Mouse (Mus musculus) limb, embryonic 15.5 days (tissue): ENCODE data around the gene Phf1. TPM values are rescaled to one million over a fixed set of nuclear protein-coding genes. Genes with fewer than 3 reads are reported as not detected.

Source experiments
- ATAC-seq: fragments of 200-750 bp; cut with Nextera tagmentation; 2 replicates; pipeline ENCODE4 v1.8.0; 2017; ENCODE audit warnings: low read depth, moderate TSS enrichment; ENCODE audit not compliant: insufficient number of reproducible peaks, low FRiP score, low TSS enrichment
- H3K27ac ChIP-seq: fragments of 300-500 bp; sonication (generic); 2 replicates; pipeline ENCODE4 v1.5.1; 2015; ENCODE audit warnings: moderate library complexity, mild to moderate bottlenecking, inconsistent platforms
- H3K27me3 ChIP-seq: fragments of 300-500 bp; sonication (generic); 2 replicates; pipeline ENCODE4 v1.6.1; 2015; ENCODE audit warnings: inconsistent platforms
- H3K36me3 ChIP-seq: fragments of 300-500 bp; sonication (generic); 2 replicates; pipeline ENCODE4 v1.6.1; 2015; ENCODE audit warnings: inconsistent platforms
- H3K4me1 ChIP-seq: fragments of 300-500 bp; sonication (generic); 2 replicates; pipeline ENCODE4 v1.6.1; 2015; ENCODE audit warnings: inconsistent platforms
- H3K4me2 ChIP-seq: fragments of 300-500 bp; sonication (generic); 2 replicates; pipeline ENCODE4 v1.6.1; 2015; ENCODE audit warnings: mild to moderate bottlenecking, inconsistent platforms
- H3K4me3 ChIP-seq: fragments of 300-500 bp; sonication (generic); 2 replicates; pipeline ENCODE4 v1.5.1; 2015; ENCODE audit warnings: mild to moderate bottlenecking, inconsistent platforms
- H3K9ac ChIP-seq: fragments of 300-500 bp; sonication (generic); 2 replicates; pipeline ENCODE4 v1.6.1; 2015; ENCODE audit warnings: inconsistent platforms
- H3K9me3 ChIP-seq: fragments of 300-500 bp; sonication (generic); 2 replicates; pipeline ENCODE4 v1.6.1; 2016; ENCODE audit warnings: inconsistent platforms
- WGBS: fragments of 180-500 bp; shearing (Covaris S2); methylation state at CpG from one replicate; pipeline ENCODE4 v1.1.7; 2015; 5-methylcytosine and 5-hydroxymethylcytosine counted together
- polyA plus RNA-seq: library from polyadenylated mRNA; unstranded; fragments of >200 nt; fragmentation: Nextera tagmentation; extraction: Ambion mirVana; gene quantifications from 2 replicates; pipeline ENCODE4 v1.2.1, GENCODE M21; 2015

The Phf1 gene
- polyA plus RNA-seq = 11.4 and 13.0 TPM in 2 replicates

GRCm38 (mm10) chr17:26932839-26933398, at the start of gene Phf1:
TSS of gene Phf1 (plus strand) at chr17:26933052.
- H3K4me3 ChIP-seq = peak within 1 kb of the TSS; percentile 64
- no peaks in the 10 kb centered on the region for H3K9me3 ChIP-seq
- H3K27ac ChIP-seq = peak within 1 kb of the TSS; percentile 95
- peak within 1 kb of the TSS; percentile 89 for H3K4me2 ChIP-seq
- under 1% methylated on average over 31 of the region's 43 CpGs for WGBS
- peaks cover 32% of the 10 kb centered on the region for H3K4me1 ChIP-seq
- H3K9ac ChIP-seq = peak within 1 kb of the TSS; percentile 62
- ATAC-seq = peak; percentile 85
- H3K36me3 ChIP-seq = peaks cover 45% of the 10 kb centered on the region
- no peaks in the 10 kb centered on the region for H3K27me3 ChIP-seq

GRCm38 (mm10) chr17:26883585-26883984, 49.3 kb upstream of the Phf1 start:
- peaks cover 5% of the 10 kb centered on the region; the same call in 1 of the 2 replicates for H3K27me3 ChIP-seq
- H3K4me2 ChIP-seq = no peak overlapping the region
- no peaks in the 10 kb centered on the region for H3K36me3 ChIP-seq
- no peak overlapping the region for H3K4me3 ChIP-seq
- no peak for ATAC-seq
- no peak overlapping the region for H3K27ac ChIP-seq
- peaks cover 23% of the 10 kb centered on the region for H3K4me1 ChIP-seq
- WGBS = 76% methylated on average over 6 of the region's 6 CpGs
- no peaks in the 10 kb centered on the region for H3K9me3 ChIP-seq
- no peak overlapping the region for H3K9ac ChIP-seq

- peak overlapping the region; percentile 74 for H3K4me2 ChIP-seq
- peak overlapping the region; percentile 45 for H3K4me3 ChIP-seq
- WGBS = 20% methylated on average over 25 of the region's 25 CpGs
- H3K27me3 ChIP-seq = peaks cover 5% of the 10 kb centered on the region; the same call in 1 of the 2 replicates
- ATAC-seq = no peak
- H3K4me1 ChIP-seq = peaks cover 23% of the 10 kb centered on the region
- H3K9me3 ChIP-seq = no peaks in the 10 kb centered on the region
- H3K36me3 ChIP-seq = no peaks in the 10 kb centered on the region
- 0 out of 2 replicates have a peak overlapping the region, but pooled peaks have one; percentile 18 for H3K9ac ChIP-seq
- no peak overlapping the region for H3K27ac ChIP-seq
Measured at GRCm38 (mm10) chr17:26884995-26885926, 47.6 kb upstream of the Phf1 start.

- Histone ChIP-seq H3K9ac (no peak overlapping the region), H3K27ac (no peak overlapping the region), H3K9me3 (no peaks in the 10 kb centered on the region), H3K4me1 (peaks cover 23% of the 10 kb centered on the region), H3K27me3 (peaks cover 5% of the 10 kb centered on the region; the same call in 1 of the 2 replicates), H3K4me2 (peak overlapping the region; percentile 74), H3K4me3 (peak overlapping the region; percentile 45), H3K36me3 (no peaks in the 10 kb centered on the region)
- WGBS = 10% methylated on average over 30 of the region's 30 CpGs
- ATAC-seq = peak; percentile 82
Measured at GRCm38 (mm10) chr17:26886047-26886749, 46.7 kb upstream of the Phf1 start.

GRCm38 (mm10) chr17:26887926-26888325, 44.9 kb upstream of the Phf1 start:
- WGBS = 22% methylated on average over 3 of the region's 3 CpGs
- Histone ChIP-seq H3K9me3 (no peaks in the 10 kb centered on the region), H3K27me3 (peaks cover 5% of the 10 kb centered on the region; the same call in 1 of the 2 replicates), H3K27ac (no peak overlapping the region), H3K4me1 (peaks cover 30% of the 10 kb centered on the region), H3K4me2 (no peak overlapping the region), H3K36me3 (no peaks in the 10 kb centered on the region), H3K9ac (no peak overlapping the region), H3K4me3 (no peak overlapping the region)
- ATAC-seq = no peak

- Histone ChIP-seq H3K36me3 (no peaks in the 10 kb centered on the region), H3K4me2 (no peak overlapping the region; the same call in 1 of the 2 replicates), H3K9me3 (no peaks in the 10 kb centered on the region), H3K4me1 (peaks cover 28% of the 10 kb centered on the region), H3K9ac (no peak overlapping the region), H3K27me3 (no peaks in the 10 kb centered on the region), H3K27ac (peak overlapping the region; percentile 71), H3K4me3 (no peak overlapping the region)
- 45% methylated on average over 16 of the region's 16 CpGs for WGBS
- no peak for ATAC-seq
Measured at GRCm38 (mm10) chr17:26892635-26893375, 40.0 kb upstream of the Phf1 start.

GRCm38 (mm10) chr17:26893492-26893891, 39.4 kb upstream of the Phf1 start:
- Histone ChIP-seq H3K27ac (peak overlapping the region; percentile 71), H3K9ac (no peak overlapping the region)
- WGBS = 47% methylated on average over 6 of the region's 6 CpGs

GRCm38 (mm10) chr17:26894342-26894741, 38.5 kb upstream of the Phf1 start:
- no peak overlapping the region for H3K4me2 ChIP-seq
- 62% methylated on average over 6 of the region's 6 CpGs for WGBS
- peaks cover 25% of the 10 kb centered on the region for H3K4me1 ChIP-seq
- H3K27ac ChIP-seq = no peak overlapping the region
- no peak for ATAC-seq
- no peaks in the 10 kb centered on the region for H3K9me3 ChIP-seq
- no peaks in the 10 kb centered on the region for H3K27me3 ChIP-seq
- H3K9ac ChIP-seq = no peak overlapping the region
- H3K36me3 ChIP-seq = no peaks in the 10 kb centered on the region
- no peak overlapping the region for H3K4me3 ChIP-seq

More at GRCm38 (mm10) chr17:26893492-26893891, 39.4 kb upstream of the Phf1 start:
- Histone ChIP-seq H3K9me3 (no peaks in the 10 kb centered on the region), H3K27me3 (no peaks in the 10 kb centered on the region), H3K4me1 (peaks cover 25% of the 10 kb centered on the region), H3K4me2 (no peak overlapping the region), H3K36me3 (no peaks in the 10 kb centered on the region), H3K4me3 (no peak overlapping the region)
- ATAC-seq = no peak

- no peak overlapping the region for H3K27ac ChIP-seq
- no peaks in the 10 kb centered on the region for H3K9me3 ChIP-seq
- H3K4me1 ChIP-seq = peaks cover 25% of the 10 kb centered on the region
- no peaks in the 10 kb centered on the region for H3K27me3 ChIP-seq
- H3K4me3 ChIP-seq = no peak overlapping the region
- no peaks in the 10 kb centered on the region for H3K36me3 ChIP-seq
- no peak for ATAC-seq
- 16% methylated on average over 10 of the region's 10 CpGs for WGBS
- H3K9ac ChIP-seq = no peak overlapping the region
- H3K4me2 ChIP-seq = no peak overlapping the region
Measured at GRCm38 (mm10) chr17:26895578-26895977, 37.3 kb upstream of the Phf1 start.

GRCm38 (mm10) chr17:26900916-26901315, 31.9 kb upstream of the Phf1 start:
- H3K4me3 ChIP-seq = no peak overlapping the region
- 64% methylated on average over 6 of the region's 6 CpGs for WGBS
- H3K9ac ChIP-seq = no peak overlapping the region
- no peak for ATAC-seq
- no peak overlapping the region for H3K4me2 ChIP-seq
- H3K9me3 ChIP-seq = no peaks in the 10 kb centered on the region
- no peak overlapping the region for H3K27ac ChIP-seq
- H3K27me3 ChIP-seq = no peaks in the 10 kb centered on the region
- H3K36me3 ChIP-seq = no peaks in the 10 kb centered on the region
- H3K4me1 ChIP-seq = no peaks in the 10 kb centered on the region

- Histone ChIP-seq H3K4me1 (no peaks in the 10 kb centered on the region), H3K27me3 (no peaks in the 10 kb centered on the region), H3K9ac (no peak overlapping the region), H3K9me3 (no peaks in the 10 kb centered on the region), H3K27ac (no peak overlapping the region), H3K4me2 (no peak overlapping the region), H3K4me3 (no peak overlapping the region), H3K36me3 (no peaks in the 10 kb centered on the region)
- no peak for ATAC-seq
- WGBS = 51% methylated on average over 5 of the region's 5 CpGs
Measured at GRCm38 (mm10) chr17:26904320-26904719, 28.5 kb upstream of the Phf1 start.
